Mouse (Mus musculus) retina, postnatal 7 days (tissue): ENCODE results near the gene Gimap4.

Experiments
- DNase-seq: peaks from one replicate; pipeline ENCODE4 v3.0.0-alpha.2; 2012; ENCODE audit warnings: low read depth, low spot score

The Gimap4 gene

DNA sequence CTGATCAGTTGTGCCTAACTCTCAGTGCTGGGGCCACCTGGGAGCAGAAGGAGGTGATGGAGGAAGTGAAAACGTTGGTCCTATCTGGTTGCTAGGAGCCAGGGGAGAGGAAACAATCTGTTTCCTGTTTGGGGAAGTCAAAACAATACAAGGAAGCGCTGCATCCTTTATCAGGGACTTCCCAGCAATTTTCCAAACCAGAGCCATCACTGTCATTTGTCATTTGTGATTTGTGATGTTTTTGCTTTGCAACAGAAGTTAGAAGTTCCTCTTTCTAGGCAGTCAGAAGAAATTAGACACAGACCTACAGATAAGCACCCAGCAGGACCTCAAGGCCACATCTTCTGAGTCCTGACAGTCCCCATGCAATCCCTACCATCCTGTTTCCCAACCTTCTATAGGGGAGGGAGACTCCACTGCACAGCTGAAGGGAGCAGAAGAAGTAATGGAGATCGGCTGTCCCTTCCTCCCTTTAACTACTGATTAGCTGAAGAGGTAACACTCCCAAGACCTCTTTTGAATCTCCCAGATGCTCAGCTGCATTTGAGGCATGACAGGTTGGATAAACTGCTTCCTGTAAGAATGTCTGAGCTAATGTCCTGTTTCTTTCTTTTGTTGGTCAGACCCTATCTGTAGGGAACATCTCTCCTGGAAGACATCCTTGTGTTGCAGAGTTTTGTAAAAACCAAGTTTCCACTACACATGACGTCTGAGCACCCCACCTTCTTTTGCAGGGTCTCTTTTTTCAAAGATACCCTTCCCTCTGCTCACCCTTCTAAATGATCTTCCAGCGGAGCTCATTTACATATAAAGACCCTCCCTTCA lies 16.1 kb downstream of the Gimap4 start:
- no peak for DNase-seq

DNA sequence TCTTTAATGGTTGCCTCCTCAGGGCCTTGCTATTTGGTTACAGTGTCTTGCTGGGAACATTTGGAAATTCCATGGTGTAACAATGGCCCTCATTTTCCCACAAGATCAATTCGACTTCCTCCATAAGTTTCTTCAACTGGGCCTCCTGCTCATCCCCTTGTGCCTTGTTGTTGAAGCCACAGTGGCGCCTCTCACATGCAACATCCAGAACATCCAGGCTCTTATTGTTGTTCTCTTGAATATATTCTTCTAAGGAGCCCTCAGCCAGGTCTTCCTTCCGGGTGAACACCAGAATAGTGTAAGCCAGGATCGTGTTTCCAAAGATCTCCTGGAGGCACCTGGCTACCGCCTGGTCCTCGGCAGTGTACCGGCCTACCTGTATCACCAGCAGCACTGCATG lies 17.8 kb downstream of the Gimap4 start:
- DNase-seq, result no peak

DNA sequence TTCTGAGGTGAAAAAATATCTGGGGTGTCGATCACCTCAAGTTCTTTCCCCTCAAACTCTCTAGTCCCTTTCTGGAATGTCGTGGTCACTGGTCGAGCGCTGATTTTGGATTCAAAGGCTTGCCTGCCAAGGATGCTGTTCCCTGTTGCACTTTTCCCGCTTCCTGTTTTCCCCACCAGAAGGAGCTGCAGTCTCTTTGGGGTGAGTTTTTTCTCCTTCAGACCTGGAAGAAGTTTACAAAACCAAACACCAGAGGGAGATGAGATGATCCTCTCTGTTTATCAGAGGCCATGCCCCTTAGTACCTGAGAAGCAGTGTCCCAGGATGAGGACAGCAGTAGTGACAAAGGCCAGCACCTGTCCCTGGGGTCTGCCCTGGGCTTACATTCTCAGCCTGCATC lies 18.3 kb downstream of the Gimap4 start:
- DNase-seq, result no peak

DNA sequence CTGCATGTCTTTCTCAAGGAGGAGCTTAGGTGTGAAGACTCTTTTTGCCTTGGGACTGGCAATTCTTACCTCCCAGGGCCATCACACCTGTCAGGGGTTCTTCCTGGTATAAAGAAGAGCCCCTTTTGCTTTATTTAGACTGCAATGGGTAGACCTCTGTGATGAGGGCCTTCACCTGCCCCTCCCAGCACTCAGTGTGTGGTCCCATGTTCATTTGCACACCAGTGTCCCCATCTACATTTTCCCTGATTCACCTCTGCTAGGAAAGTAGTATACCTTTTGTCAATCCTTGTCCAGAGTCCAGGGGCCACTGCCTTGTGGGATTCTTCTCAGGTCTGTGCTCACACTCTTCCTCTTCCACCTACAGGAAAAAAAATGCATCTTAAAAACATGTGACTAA lies 19.8 kb downstream of the Gimap4 start:
- DNase-seq, result no peak

DNA sequence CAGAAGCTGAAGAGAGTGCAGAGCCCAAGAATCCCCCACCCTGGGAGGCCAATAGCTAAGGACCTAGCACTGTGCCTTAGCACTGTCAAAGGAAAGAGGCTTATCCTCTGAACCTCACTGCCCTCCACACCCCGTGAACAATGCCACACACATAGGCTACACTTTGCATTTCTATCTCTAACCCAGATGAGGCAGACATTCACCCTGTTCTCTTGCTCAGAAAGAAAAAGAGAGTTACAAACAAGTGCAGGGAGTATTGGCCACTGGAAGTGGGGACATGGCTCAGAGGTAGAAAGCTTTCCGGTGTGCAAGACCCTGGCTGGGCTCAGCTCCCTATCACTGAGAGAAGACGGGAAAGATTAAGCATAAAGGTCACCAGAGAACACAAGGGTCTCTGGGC lies 21.8 kb downstream of the Gimap4 start:
- no peak for DNase-seq

DNA sequence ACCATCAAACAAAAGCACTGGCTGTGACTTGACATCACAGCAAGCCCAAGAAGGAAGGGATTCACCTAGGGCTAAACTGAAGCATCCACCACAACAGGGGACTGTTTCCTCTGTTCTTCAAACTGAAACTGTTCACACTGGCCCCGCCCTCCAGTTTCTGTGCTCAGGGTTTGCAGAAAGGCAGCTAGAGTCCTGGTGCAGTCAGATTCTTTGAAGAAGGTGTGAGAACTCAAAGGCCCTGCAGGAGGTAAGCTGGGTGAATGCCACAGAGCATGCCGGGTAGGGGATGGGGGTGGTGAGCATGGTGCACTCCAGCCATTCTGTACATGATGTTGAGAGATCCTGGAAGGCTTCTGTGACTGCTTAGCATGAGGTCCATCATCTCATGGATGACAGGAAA lies 34.1 kb downstream of the Gimap4 start, which contains the start of the genes Gm28053 and Gimap7:
TSS of gene Gm28053 (plus strand) at position 153 of the 400 bp plus-strand sequence.
TSS of gene Gimap7 (plus strand) at position 167 of the 400 bp plus-strand sequence.
- no peak for DNase-seq

DNA sequence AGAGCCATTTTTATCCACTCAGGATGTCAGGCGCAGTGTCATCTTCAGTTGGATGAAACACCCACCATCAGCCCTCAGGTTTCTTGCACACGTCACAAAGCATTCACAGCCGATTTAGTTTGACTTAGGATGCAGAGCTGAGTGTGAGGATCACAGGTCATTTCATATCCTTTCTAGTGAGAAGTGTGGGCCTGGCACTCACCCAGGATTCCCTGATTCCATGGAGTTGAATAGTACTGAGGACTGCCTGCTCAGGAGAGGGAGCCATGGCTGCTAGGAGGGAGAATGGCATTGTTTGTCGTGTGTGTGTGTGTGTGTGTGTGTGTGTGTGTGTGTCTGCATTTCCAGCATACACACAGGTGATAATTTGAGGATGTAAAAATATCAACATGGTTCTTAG lies 36.0 kb downstream of the Gimap4 start:
- no peak for DNase-seq

DNA sequence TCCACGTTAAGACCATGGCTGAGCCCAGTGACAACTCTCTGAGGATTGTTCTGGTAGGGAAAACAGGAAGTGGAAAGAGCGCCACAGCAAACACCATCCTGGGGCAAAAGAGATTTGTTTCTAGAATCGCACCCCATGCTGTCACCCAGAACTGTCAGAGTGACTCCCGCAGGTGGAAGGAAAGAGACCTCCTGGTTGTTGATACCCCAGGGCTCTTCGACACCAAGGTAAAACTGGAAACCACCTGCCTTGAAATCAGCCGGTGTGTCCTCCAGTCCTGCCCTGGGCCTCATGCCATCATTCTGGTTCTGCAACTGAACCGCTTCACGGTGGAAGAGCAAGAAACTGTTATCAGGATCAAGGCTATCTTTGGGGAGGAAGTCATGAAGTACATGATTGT lies 39.1 kb downstream of the Gimap4 start:
- no peak for DNase-seq

DNA sequence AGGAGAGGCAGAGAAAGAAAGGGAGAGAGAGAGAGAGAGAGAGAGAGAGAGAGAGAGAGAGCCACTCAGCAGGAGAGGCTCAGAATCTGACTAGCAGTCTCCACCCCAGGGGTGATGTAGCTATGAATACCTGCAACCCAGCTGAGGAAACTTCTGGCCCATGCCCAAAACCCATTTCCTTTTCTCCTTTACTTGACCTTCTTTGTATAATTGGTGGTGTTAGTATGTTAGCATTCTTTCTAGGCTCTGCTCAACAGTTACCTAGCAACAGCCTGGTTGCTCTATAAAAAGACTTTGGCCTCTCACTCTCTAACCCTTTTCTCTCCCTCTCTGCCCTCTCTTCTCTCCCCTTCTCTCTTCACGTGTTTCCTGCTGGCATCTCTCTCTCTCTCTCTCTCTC lies 41.1 kb downstream of the Gimap4 start:
- no peak for DNase-seq

DNA sequence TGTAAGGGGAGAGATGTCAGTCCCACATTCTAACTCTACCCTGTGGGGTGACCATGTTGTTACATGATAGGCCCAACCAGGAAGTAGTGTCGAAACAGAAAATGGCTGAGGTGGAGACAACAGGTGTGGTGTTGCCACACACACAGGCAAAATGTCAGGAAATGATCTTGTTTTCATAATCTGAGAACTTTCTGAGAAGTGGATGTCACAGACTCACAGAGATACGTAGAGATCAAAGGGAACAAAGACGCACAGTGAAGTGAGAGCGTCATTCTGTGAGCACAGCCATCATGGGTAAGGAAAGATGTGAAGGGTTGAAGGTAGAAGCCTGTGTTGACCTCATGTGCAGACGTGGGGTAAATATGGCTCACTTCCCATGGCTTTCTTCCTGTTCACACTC lies 43.4 kb downstream of the Gimap4 start:
- no peak for DNase-seq

DNA sequence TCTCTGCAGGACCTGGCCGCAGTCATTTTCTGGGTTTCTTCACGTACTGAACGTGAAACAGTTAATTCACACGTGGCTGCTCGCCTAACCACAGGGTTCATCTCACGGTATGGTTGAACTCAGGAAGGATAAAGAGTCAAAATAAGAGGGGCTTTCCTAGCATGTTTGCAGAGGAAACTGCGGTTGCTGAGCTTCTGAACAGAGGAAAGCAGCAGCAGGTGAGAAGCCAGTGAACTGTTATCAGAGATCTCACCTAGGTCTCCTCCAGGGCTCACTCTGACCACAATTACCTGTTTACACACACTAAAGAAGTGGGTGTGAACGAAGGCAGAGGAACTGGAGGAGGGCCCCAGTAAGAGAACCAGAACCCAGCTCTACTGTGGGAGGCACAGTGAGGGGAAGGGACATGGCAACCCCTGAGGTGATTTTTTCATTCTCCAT lies 48.5 kb downstream of the Gimap4 start:
- no peak for DNase-seq

DNA sequence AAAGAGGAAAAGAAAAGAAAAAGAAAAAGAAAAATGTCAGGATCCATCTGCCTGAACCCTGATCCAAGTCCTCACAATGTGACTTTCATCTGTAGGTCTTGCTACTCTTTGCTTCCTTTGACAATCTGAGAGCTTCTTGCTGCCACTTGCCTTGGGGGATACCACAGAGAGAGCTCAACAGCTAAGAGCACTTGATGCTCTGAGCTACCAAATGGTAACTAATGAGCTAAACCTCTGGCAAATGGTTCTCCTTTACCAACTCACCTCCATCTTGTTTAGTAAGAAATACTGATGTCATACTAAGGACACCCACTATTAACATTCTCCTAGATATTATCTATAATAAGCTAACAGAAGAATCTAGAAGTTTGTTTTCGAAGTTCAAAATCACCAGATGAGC lies 49.3 kb downstream of the Gimap4 start:
- no peak for DNase-seq

DNA sequence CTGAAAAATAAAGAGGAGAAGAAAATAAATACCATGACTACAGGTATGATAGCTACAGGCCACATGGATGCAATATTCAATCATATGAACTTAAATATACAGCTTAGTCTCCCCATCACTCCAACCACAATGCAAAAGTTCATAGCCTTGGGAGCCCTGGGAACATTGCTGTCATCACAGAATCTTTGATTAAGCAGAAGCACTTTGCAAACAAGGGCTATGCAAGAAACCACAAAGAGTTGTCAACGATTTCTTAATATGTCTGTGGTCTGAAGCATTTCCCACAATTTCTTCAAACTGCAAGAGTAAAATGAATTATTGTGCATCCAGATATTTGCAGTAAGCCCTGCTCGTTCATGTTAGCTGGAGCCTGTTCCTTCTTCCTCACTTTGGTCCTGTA lies 52.7 kb downstream of the Gimap4 start:
- no peak for DNase-seq

DNA sequence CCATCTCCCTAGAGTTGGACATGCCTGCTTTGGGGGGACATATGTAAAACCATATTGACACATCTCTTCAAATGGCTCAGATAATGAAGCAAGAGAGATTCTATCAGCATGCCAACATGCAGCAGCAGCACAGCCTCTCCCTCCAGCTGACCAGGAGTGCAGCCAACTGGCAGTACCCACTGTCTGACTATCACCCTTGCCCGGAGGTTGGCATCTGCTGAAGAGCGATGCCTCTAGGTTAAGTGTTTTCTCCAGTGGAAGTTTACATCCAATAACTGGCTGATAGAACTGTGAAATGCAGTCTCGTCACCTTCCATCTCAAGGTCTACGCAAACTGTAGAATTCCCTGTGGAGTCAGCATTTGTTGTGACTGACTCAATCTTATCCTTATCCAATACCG lies 53.3 kb downstream of the Gimap4 start:
- no peak for DNase-seq

DNA sequence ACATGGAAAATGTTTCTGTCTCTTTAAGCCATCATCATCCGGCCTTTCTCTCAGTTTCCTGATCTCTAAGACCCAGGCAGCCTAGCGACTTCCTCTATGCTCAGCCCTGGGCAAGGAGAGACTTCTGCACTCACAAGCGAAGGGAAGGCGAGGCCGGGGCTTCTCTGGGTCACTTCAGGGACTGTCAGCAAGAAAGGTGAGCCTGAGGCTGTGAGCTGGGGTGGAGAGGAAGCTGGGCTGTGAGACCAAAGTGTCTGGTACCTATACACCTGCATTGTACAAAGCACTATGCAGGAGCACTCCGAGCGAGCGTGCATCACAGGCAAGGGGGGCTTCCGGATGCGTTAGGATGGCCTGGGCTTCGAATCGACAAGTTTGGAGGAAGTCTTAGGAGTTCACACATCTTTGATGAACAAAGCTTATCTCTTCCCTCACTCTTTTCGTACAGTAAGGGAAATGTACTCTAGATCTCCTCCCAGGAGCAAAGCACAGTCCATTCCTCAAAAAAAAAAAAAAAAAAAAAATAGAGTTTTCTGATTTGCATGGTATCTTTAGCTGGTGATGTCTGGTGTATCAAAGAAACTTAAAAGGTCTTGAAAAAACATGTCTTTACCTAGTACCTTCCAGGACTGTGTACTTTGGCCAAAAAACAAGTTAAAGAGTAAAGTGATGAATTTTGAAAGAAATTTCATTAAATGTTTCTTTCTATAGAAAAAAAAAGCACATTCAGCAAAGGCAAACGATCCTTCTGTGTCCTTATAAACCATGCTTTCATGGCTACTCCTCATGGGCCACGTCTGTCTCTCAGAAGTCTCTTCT lies 54.8 kb downstream of the Gimap4 start, which contains the start of gene Gimap1:
TSS of gene Gimap1 (plus strand) at position 94 of the 819 bp plus-strand sequence.
- DNase-seq, result no peak

DNA sequence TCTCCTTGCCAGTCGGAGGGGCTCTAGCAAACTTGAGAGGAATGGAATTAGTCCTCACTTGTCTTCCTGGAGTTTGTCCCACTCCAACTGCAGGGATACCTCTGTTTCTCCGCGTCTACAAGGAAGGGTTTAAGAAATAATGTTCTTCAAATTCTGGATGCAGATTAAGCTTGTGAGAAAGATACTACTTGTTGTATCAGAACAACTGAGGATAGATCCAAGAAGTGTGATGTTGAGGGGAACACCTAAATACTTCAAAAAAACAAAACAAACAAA lies 55.4 kb downstream of the Gimap4 start:
- no peak for DNase-seq

DNA sequence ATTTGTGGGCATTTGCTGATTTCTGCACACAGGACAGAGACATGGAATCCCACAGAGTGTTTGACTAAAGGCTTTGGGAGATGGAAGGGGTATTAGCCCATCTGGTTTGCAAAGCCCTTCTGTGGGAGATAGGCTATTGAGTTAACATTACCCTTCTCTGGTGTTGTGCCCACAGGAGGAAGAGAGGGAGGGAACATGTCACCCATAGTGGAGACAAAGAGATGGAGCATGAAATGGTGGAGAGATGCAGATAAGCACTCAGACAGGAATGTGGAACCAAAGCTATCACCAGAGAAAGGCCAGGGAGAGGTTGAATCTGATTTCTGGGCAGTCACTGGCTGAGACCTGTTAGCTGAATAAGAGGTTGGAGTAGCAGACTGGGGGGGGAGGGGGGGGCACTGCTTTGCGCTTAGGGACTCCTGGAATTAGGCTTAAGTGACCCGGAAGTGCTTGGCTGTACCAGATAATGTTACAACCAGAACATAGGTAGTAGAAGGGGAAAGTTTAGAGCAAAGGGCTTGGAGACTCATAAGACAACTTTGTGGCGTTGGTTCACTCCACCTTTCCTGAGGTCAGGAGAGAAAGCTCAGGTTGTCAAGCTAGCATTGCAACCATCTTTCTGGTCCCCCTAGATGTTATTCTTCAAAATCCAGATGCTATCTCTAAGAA lies 56.3 kb downstream of the Gimap4 start:
- no peak for DNase-seq

DNA sequence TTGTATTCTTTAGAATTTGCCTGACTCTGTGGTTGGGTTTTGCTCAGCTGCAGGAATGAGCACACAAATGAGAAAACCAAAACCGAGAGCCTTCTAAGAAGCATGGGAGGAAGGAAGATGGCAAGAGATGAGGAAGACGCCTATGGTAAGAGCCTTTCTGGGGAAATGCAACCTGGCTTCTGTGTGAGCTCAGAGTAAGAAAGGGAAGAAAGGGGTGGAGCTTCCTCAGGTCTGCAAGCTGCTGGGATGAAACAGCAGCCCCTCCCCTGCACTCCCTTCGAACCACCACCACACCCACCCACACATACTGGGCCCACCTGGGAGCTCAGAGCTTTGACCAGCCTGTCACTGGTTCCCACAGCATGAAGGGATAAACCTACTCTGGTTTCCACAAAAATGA lies 56.9 kb downstream of the Gimap4 start:
- DNase-seq, result no peak
